8 mouse cellular contexts compared by ENCODE assay signal in the genomic region with DNA sequence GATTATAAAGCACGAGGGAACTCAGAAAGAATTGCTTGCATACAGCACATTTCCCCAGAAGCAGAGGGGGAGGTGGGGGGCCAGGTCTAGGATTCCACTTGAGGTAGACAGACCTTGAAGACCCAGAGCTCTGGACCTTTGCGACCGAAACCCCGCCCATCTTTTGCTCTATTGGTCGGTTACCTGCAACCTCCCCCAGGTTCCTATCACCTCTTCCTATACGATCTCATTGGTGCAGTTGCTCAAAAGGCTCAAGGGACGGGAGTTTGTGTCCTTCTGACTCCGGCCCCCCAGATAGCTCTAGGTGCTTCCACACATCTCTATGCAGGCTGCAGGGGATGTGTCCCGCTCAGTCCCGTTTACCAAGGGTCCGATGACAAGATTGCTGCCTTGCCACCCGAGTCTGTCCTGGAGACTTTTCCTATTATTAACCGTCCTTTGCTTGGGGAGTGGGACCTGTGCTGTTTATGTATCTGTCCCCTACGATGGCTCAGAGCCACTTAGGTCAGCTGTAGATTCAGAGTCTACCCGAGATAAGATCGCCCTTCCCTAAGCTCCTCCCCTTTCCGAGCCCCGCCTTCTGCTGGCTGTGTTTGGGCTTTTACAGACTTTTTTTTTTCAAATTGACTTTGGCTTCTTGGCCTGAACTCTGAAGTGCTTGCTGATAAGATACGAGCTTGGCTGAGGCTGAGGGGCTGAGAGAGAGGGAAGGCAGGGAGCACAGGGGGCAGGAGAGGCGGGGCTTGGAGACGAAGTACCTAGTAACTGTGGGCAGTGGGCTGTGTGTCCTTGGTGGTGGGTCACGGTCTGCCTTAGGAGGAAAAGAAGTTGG. TPM values are rescaled to one million over a fixed set of nuclear protein-coding genes. Genes with fewer than 3 reads are reported as not detected.
DNase-seq lines count a peak whose midpoint lies in the region; ATAC-seq and TF ChIP-seq lines count a peak whose summit lies in the region.

No protein-coding gene starts in this region.

- no peak overlapping the region for H3K27ac ChIP-seq in forebrain, embryonic 16.5 days (ENCODE audit: low read length)
- H3K27ac ChIP-seq in intestine, embryonic 15.5 days = peak overlapping the region; percentile 73
- peak overlapping the region; percentile 78 for H3K27ac ChIP-seq in liver, embryonic 15.5 days (replicated peaks)
- no peak overlapping the region for H3K27ac ChIP-seq in neural tube, embryonic 14.5 days (ENCODE audit: low read depth, low read length)

- no peaks in the 10 kb centered on the region for H3K9me3 ChIP-seq in E14TG2a.4 (ENCODE audit: low read length)
- no peaks in the 10 kb centered on the region for H3K9me3 ChIP-seq in forebrain, embryonic 16.5 days (ENCODE audit: control insufficient read depth, low read length)
- no peaks in the 10 kb centered on the region for H3K9me3 ChIP-seq in intestine, embryonic 15.5 days
- H3K9me3 ChIP-seq in liver, embryonic 15.5 days (replicated peaks) = no peaks in the 10 kb centered on the region
- no peaks in the 10 kb centered on the region for H3K9me3 ChIP-seq in neural tube, embryonic 14.5 days (ENCODE audit: control insufficient read depth, low read length)

- no peak overlapping the region for H3K9ac ChIP-seq in forebrain, embryonic 16.5 days (replicated peaks; ENCODE audit: low read depth, low read length)
- 0 out of 2 replicates have a peak overlapping the region, but pooled peaks have one; percentile 12 for H3K9ac ChIP-seq in intestine, embryonic 15.5 days
- no peak overlapping the region for H3K9ac ChIP-seq in liver, embryonic 15.5 days
- H3K9ac ChIP-seq in neural tube, embryonic 14.5 days (replicated peaks; ENCODE audit: low read depth, low read length) = no peak overlapping the region

- 9% methylated on average over 22 of the region's 22 CpGs for WGBS in forebrain, embryonic 16.5 days
- WGBS in intestine, embryonic 15.5 days = 8% methylated on average over 22 of the region's 22 CpGs
- 8% methylated on average over 22 of the region's 22 CpGs for WGBS in liver, embryonic 15.5 days (ENCODE audit: insufficient replicate concordance)
- WGBS in neural tube, embryonic 14.5 days = 10% methylated on average over 22 of the region's 22 CpGs

- no peak for TF ChIP-seq CTCF in E14TG2a.4 (conservative IDR thresholded peaks at IDR 0.05; ENCODE audit: low read length)

- peak overlapping the region; percentile 66 for H3K4me3 ChIP-seq in E14TG2a.4 (replicated peaks; ENCODE audit: low read length)
- peak overlapping the region; percentile 26 for H3K4me3 ChIP-seq in forebrain, embryonic 16.5 days (replicated peaks; ENCODE audit: low read length)
- H3K4me3 ChIP-seq in intestine, embryonic 15.5 days (replicated peaks) = peak overlapping the region; percentile 32
- peak overlapping the region; percentile 21 for H3K4me3 ChIP-seq in liver, embryonic 15.5 days (replicated peaks)
- peak overlapping the region; percentile 6; the same call in 1 of the 2 replicates for H3K4me3 ChIP-seq in neural tube, embryonic 14.5 days (ENCODE audit: low read depth, low read length)

- intact Hi-C loops in left cerebral cortex, postnatal 4 days (cut with DNase I) = no loop called here

- DNase-seq in adrenal gland, adult (ENCODE audit: inconsistent age in 2 of 2, low spot score in 1 of 2) = peak; percentile 82 to 92
- no peak for DNase-seq in left cerebral cortex, postnatal 4 days
- DNase-seq in frontal cortex, adult 2 months (ENCODE audit: extremely low spot score in 1 of 2, low spot score in 1 of 2) = no peak

- H3K36me3 ChIP-seq in E14TG2a.4 (ENCODE audit: insufficient read depth, low read length) = no peaks in the 10 kb centered on the region
- no peaks in the 10 kb centered on the region for H3K36me3 ChIP-seq in forebrain, embryonic 16.5 days (ENCODE audit: control insufficient read depth, insufficient read depth)
- H3K36me3 ChIP-seq in intestine, embryonic 15.5 days = no peaks in the 10 kb centered on the region
- H3K36me3 ChIP-seq in liver, embryonic 15.5 days (replicated peaks) = no peaks in the 10 kb centered on the region
- H3K36me3 ChIP-seq in neural tube, embryonic 14.5 days (ENCODE audit: control insufficient read depth, insufficient read depth, low read length) = no peaks in the 10 kb centered on the region

- peaks cover 19% of the 10 kb centered on the region for H3K4me1 ChIP-seq in E14TG2a.4 (replicated peaks; ENCODE audit: low read depth, low read length)
- peaks cover 3% of the 10 kb centered on the region for H3K4me1 ChIP-seq in forebrain, embryonic 16.5 days (replicated peaks; ENCODE audit: control insufficient read depth, insufficient read depth, low read length)
- peaks cover 16% of the 10 kb centered on the region for H3K4me1 ChIP-seq in intestine, embryonic 15.5 days (replicated peaks)
- H3K4me1 ChIP-seq in liver, embryonic 15.5 days (replicated peaks) = peaks cover 42% of the 10 kb centered on the region
- H3K4me1 ChIP-seq in neural tube, embryonic 14.5 days (ENCODE audit: control insufficient read depth, insufficient read depth, low read length) = no peaks in the 10 kb centered on the region

- H3K27me3 ChIP-seq in E14TG2a.4 (ENCODE audit: insufficient read depth, low read length) = peaks cover 30% of the 10 kb centered on the region
- H3K27me3 ChIP-seq in forebrain, embryonic 16.5 days (replicated peaks; ENCODE audit: control insufficient read depth, insufficient read depth, low read length) = no peaks in the 10 kb centered on the region
- no peaks in the 10 kb centered on the region for H3K27me3 ChIP-seq in intestine, embryonic 15.5 days (replicated peaks)
- no peaks in the 10 kb centered on the region for H3K27me3 ChIP-seq in liver, embryonic 15.5 days
- no peaks in the 10 kb centered on the region for H3K27me3 ChIP-seq in neural tube, embryonic 14.5 days (ENCODE audit: control insufficient read depth, insufficient read depth, low read length)

- H3K4me2 ChIP-seq in forebrain, embryonic 16.5 days (ENCODE audit: low read length) = peak overlapping the region; percentile 53
- H3K4me2 ChIP-seq in intestine, embryonic 15.5 days (replicated peaks) = peak overlapping the region; percentile 71
- H3K4me2 ChIP-seq in liver, embryonic 15.5 days = peak overlapping the region; percentile 54
- peak overlapping the region; percentile 30 for H3K4me2 ChIP-seq in neural tube, embryonic 14.5 days (ENCODE audit: low read depth, low read length)

- no peak for ATAC-seq in forebrain, embryonic 16.5 days
- ATAC-seq in intestine, embryonic 15.5 days = peak; percentile 80
- ATAC-seq in liver, embryonic 15.5 days (ENCODE audit: insufficient read depth) = peak; percentile 46; the same call in 1 of the 2 replicates
- ATAC-seq in neural tube, embryonic 14.5 days (ENCODE audit: low read depth) = no peak

RNA-seq across cellular contexts. Expression of a gene that starts 44.1 kb away (rescaled TPM):
- 87.3 and 97.1 TPM in 2 replicates for polyA plus RNA-seq in forebrain, embryonic 16.5 days (2015; fragmentation: Nextera tagmentation; extraction: Ambion mirVana)
- polyA plus RNA-seq in intestine, embryonic 15.5 days (2015; fragmentation: Nextera tagmentation; extraction: Ambion mirVana) = 41.1 and 54.2 TPM in 2 replicates
- polyA plus RNA-seq in liver, embryonic 15.5 days (2015; fragmentation: Nextera tagmentation; extraction: Ambion mirVana) = 25.6 and 31.1 TPM in 2 replicates
- 57.9 and 77.8 TPM in 2 replicates for polyA plus RNA-seq in neural tube, embryonic 14.5 days (2014; fragmentation: Nextera tagmentation; extraction: Ambion mirVana)
- total RNA-seq in left cerebral cortex, postnatal 4 days (2021) = 10 to 100 TPM; 66.8 to 68.7 TPM
- 45.7 and 45.8 TPM in 2 replicates for polyA plus RNA-seq in frontal cortex, adult 2 months (2012; rRNA removed)

Comparison
In these comparisons a context has a peak if more than half of its experiments do, and no peak if none do; other contexts are left out.
1. H3K4me3 ChIP-seq: peak in every context shown above with its lines; median percentile 66 in E14TG2a.4; 32 in intestine, embryonic 15.5 days; 26 in forebrain, embryonic 16.5 days; 21 in liver, embryonic 15.5 days; 6 in neural tube, embryonic 14.5 days.
2. DNase-seq: peak in adrenal gland, adult (2 of 2); none in left cerebral cortex, postnatal 4 days (single experiment) and frontal cortex, adult 2 months (0 of 2).
3. ATAC-seq: peak in intestine, embryonic 15.5 days (single experiment) and liver, embryonic 15.5 days (single experiment); none in forebrain, embryonic 16.5 days (single experiment) and neural tube, embryonic 14.5 days (single experiment).
4. H3K27ac ChIP-seq: peak in intestine, embryonic 15.5 days (single experiment) and liver, embryonic 15.5 days (single experiment); none in forebrain, embryonic 16.5 days (single experiment) and neural tube, embryonic 14.5 days (single experiment).
5. Peak in every context shown above with its lines, with median percentiles within 50 percentile points of each other: H3K4me2 ChIP-seq.